Mouse (Mus musculus) hindbrain, embryonic 11.5 days (tissue): ENCODE results near the gene Bnc2. TPM values are rescaled to one million over a fixed set of nuclear protein-coding genes. Genes with fewer than 3 reads are reported as not detected.

Experiments used
- ATAC-seq: fragments of 200-750 bp; cut with Nextera tagmentation; 2 replicates; pipeline ENCODE4 v1.8.0; 2017; ENCODE audit warnings: mild to moderate bottlenecking, moderate TSS enrichment, moderate library complexity; ENCODE audit not compliant: low FRiP score
- DNase-seq: peaks from one replicate; pipeline ENCODE4 v3.0.0-alpha.2; 2015; ENCODE audit warnings: low spot score
- H3K27ac ChIP-seq: fragments of 300-500 bp; sonication (generic); 2 replicates; pipeline ENCODE4 v1.5.1; 2014; ENCODE audit warnings: mild to moderate bottlenecking, low read depth, low read length
- H3K27me3 ChIP-seq: fragments of 300-500 bp; sonication (generic); 2 replicates; pipeline ENCODE4 v1.6.1; 2014; ENCODE audit warnings: mild to moderate bottlenecking, low read length, moderate library complexity, mixed read lengths; ENCODE audit not compliant: control insufficient read depth, insufficient read depth
- H3K36me3 ChIP-seq: fragments of 300-500 bp; sonication (generic); 2 replicates; pipeline ENCODE4 v1.6.1; 2014; ENCODE audit warnings: mild to moderate bottlenecking, low read length, moderate library complexity, mixed read lengths; ENCODE audit not compliant: control insufficient read depth, insufficient read depth
- H3K4me1 ChIP-seq: fragments of 300-500 bp; sonication (generic); replicated peaks from 2 replicates; pipeline ENCODE4 v1.6.1; 2014; ENCODE audit warnings: low read length, mixed read lengths; ENCODE audit not compliant: control insufficient read depth, insufficient read depth
- H3K4me2 ChIP-seq: fragments of 300-500 bp; sonication (generic); replicated peaks from 2 replicates; pipeline ENCODE4 v1.6.1; 2014; ENCODE audit warnings: mild to moderate bottlenecking, low read depth, low read length
- H3K4me3 ChIP-seq: fragments of 300-500 bp; sonication (generic); 2 replicates; pipeline ENCODE4 v1.5.1; 2014; ENCODE audit warnings: low read depth, low read length
- H3K9ac ChIP-seq: fragments of 300-500 bp; sonication (generic); 2 replicates; pipeline ENCODE4 v1.6.1; 2014; ENCODE audit warnings: low read depth, low read length
- H3K9me3 ChIP-seq: fragments of 300-500 bp; sonication (generic); 2 replicates; pipeline ENCODE4 v1.6.1; 2016; ENCODE audit warnings: low read length; ENCODE audit not compliant: control insufficient read depth
- WGBS: fragments of 180-500 bp; shearing (Covaris S2); extraction: QIAGEN DNeasy Blood & Tissue Kit; methylation state at CpG from one replicate; pipeline ENCODE4 v1.1.7; 2014; 5-methylcytosine and 5-hydroxymethylcytosine counted together
- polyA plus RNA-seq: library from polyadenylated mRNA; unstranded; fragments of >200 nt; fragmentation: Nextera tagmentation; extraction: Ambion mirVana; gene quantifications from 2 replicates; pipeline ENCODE4 v1.2.1, GENCODE M21; 2014

The Bnc2 gene
- 11.7 and 16.1 TPM in 2 replicates for polyA plus RNA-seq

DNA sequence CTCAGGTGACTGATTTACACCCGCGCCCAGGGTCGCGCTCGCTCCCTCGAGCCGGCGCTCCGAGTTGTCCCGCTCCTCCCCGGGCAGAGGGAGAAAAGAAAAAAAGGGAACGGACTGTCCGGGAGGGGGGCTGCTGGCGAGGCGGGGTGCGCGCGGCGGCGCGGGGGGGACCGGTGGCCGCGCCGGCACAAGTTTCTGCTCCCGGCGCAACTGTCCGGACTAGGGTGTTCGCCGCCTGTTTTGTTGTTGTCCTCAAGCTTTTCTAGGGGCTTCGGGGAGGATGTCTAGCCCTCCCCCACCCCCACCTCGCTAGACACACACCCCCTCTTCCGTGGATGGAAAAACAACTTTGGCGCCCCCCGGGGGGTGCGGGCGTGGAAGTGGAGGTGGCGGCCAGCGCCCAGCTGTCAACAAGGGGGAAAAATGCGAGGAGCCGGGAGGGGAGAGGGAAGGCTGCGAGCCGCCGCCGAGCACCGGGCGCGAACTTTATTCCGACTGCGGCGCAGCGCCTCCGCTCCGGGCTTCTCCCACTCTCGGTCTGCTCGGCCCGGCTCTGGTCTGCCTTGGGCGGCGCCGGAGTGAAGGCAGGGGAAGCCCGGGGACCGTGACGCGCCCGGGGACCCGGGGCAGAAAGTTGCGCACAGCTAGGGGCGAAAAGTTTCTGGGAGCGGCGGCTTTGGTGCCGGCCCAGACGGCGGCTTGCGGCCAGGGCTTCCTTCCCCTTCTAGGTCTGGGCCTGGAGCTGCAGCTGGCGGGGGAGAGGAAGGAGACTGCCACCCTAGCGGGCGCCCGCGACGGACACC lies at the start of gene Bnc2:
TSS of gene Bnc2 (minus strand) at position 105 of the 803 bp plus-strand sequence.
- WGBS, result under 1% methylated on average over 63 of the region's 80 CpGs
- Histone ChIP-seq H3K9me3 (no peaks in the 10 kb centered on the region), H3K4me2 (peak within 1 kb of the TSS; percentile 98), H3K27ac (peak within 1 kb of the TSS; percentile 33), H3K9ac (peak within 1 kb of the TSS; percentile 57), H3K4me1 (no peaks in the 10 kb centered on the region), H3K36me3 (no peaks in the 10 kb centered on the region), H3K4me3 (peak within 1 kb of the TSS; percentile 65), H3K27me3 (peaks cover 51% of the 10 kb centered on the region)
- DNase-seq, result peak; percentile 75
- ATAC-seq, result peak; percentile 66

DNA sequence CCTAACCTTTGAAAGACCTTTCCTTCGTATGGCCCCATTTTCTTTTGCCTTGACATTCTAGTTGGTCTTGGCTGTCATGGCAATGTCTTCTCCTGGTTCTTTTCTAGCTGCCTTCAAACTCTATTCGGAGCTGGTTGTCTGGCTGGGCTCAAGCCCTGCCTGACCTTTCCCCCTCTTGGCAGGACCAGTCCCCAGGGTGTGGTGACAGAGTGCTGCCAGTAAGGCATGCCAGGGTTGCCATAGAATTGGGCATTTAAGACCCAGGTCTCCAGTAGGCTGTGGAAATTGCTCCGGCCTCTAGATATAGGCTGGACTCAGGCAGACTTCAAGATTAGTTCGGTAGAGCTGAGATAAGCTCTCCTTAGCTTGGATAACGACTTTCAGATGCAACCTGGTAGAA lies 32.9 kb upstream of the Bnc2 start:
- 86% methylated on average over 5 of the region's 5 CpGs for WGBS
- DNase-seq, result no peak
- Histone ChIP-seq H3K27me3 (no peaks in the 10 kb centered on the region), H3K36me3 (no peaks in the 10 kb centered on the region), H3K4me2 (no peak overlapping the region), H3K9me3 (no peaks in the 10 kb centered on the region), H3K4me3 (no peak overlapping the region), H3K27ac (no peak overlapping the region), H3K9ac (no peak overlapping the region), H3K4me1 (no peaks in the 10 kb centered on the region)
- no peak for ATAC-seq

DNA sequence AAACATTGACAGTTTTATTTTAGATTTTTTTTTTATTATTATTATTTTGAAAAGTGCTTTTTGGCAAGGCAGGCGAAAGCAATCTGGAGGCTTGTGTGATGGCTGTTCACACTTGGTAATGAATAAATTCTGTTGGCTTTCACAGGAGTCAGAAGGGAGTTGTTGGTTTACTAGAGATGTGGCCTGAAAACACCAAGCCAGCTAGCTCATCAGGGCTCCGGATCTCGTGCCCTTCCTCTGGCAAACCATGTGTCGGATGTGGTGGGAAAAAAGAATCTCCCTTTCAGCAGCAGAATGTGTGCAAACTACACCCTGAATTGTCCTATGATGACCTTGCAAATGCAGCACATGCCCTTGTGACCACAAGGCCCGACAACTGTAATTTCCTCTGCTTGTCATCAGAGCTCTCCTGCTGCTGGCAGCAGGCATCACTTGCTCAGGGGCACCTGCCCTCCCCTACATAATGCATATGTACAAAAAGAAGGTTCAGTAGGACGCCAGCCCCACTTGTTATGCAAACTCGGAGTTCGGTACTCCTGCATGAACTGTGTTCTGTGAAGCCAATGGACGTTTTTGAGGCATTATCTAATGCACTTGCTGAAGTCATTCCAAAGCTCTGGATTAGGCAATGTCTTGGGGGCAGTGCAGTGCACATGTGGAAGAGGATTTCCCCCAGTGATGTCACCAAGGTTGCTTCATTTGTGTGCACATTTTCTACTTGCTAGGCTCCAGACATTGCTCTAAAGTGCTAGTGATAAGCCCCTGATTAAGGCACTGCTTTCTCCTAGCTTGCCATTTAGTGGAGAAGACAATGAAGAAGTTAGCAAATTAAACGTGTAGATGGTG lies 10.7 kb upstream of the Bnc2 start:
- no peaks in the 10 kb centered on the region for H3K36me3 ChIP-seq
- no peak overlapping the region for H3K9ac ChIP-seq
- ATAC-seq, result no peak
- H3K27ac ChIP-seq, result no peak overlapping the region
- H3K4me3 ChIP-seq, result no peak overlapping the region
- H3K4me1 ChIP-seq, result no peaks in the 10 kb centered on the region
- DNase-seq, result no peak
- 53% methylated on average over 10 of the region's 10 CpGs for WGBS
- H3K27me3 ChIP-seq, result no peaks in the 10 kb centered on the region
- H3K9me3 ChIP-seq, result no peaks in the 10 kb centered on the region
- no peak overlapping the region for H3K4me2 ChIP-seq

DNA sequence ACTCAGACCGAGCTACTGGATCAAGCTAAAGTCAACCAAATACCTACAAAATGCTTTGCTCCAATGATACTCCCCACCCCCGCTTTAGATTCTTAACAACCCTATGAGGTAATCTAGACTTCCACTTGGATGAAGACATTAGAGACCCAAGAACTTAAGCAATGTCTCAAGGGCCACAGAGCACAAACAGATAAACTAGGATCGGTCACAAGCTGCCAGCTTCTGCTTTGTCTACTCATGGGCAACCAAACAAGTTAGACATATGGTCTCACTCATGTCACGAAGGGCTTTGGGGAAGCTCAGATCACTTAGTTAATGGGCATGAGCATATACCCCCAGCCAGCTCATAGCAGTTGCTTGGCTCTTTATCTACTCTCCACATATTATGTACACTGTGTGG lies 9.9 kb upstream of the Bnc2 start:
- no peak overlapping the region for H3K4me3 ChIP-seq
- H3K9me3 ChIP-seq, result no peaks in the 10 kb centered on the region
- no peak overlapping the region for H3K4me2 ChIP-seq
- H3K9ac ChIP-seq, result no peak overlapping the region
- DNase-seq (no peak), ATAC-seq (no peak)
- 82% methylated on average over 4 of the region's 4 CpGs for WGBS
- no peaks in the 10 kb centered on the region for H3K27me3 ChIP-seq
- H3K4me1 ChIP-seq, result no peaks in the 10 kb centered on the region
- no peak overlapping the region for H3K27ac ChIP-seq
- no peaks in the 10 kb centered on the region for H3K36me3 ChIP-seq

DNA sequence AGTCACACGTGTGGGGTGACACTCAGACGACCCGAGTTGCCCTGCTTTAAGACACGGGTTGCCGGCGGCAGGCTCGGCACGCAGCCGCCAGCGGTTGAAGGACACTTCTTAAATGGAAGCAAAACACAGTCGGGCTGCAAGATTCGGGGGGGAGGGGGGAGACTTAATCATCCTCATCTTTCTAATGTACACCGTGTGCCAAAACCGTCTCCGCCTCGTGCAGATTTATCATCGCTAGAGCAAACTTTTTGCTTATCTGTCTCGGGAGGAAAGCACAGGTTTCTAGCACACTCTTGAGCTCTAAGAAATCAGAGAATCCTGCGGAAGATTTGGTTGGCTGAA lies 870 bp upstream of the Bnc2 start:
- 0 out of 2 replicates have a peak overlapping the region, but pooled peaks have one; percentile 33 for H3K27ac ChIP-seq

DNA sequence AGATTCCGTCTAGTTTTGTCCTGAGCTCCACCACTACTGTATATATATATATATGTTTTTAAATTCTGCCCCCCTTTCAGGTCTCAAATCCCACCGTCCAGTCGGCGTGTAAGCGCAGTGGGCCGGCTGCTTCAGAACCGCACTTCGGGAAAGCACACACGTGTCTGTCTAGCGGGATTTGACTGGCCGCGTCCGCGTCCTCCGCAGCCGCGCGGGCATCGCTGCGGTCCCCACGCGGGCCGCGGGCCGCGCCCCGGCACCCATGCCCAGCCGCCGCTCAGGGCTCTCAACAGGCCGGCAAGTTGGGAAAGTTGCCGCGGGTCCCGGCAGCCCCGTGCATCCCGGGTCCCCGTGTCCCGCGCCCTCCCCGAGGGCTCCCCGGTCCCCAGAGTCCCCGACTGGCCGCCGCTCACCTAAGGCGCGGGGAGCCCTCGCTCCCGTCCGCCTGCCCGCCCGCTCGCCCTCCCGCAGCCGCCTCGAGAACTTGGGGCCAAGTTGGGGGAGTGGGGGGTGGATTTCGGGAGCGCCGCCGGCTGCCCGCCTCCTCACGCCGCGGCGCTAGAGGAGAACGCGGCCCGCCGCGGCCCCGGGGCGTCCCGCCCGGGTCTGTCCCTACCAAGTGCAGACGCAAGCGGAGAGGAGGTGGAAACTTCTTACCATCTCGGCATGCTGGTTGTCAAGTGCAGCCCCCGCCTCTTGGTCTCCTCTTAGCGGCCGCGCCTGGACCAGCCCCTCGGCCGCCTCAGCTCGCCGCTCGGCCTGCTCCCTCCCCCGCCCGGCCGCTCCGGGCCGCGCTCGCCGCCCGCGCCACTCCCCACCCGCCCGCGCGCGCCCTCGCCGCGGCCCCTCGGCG lies 531 bp downstream of the Bnc2 start:
- no peak for DNase-seq
- peak overlapping the region; percentile 33 for H3K27ac ChIP-seq
- under 1% methylated on average over 57 of the region's 104 CpGs for WGBS

More for the DNA sequence above, 870 bp upstream of the Bnc2 start:
- Histone ChIP-seq H3K27me3 (peaks cover 48% of the 10 kb centered on the region), H3K9ac (peak overlapping the region; percentile 57; the same call in 1 of the 2 replicates), H3K36me3 (no peaks in the 10 kb centered on the region), H3K9me3 (no peaks in the 10 kb centered on the region), H3K4me2 (peak overlapping the region; percentile 98), H3K4me3 (peak overlapping the region; percentile 65), H3K4me1 (no peaks in the 10 kb centered on the region)
- no peak for DNase-seq
- ATAC-seq, result no peak; the same call in 1 of the 2 replicates
- WGBS, result 1% methylated on average over 19 of the region's 19 CpGs

DNA sequence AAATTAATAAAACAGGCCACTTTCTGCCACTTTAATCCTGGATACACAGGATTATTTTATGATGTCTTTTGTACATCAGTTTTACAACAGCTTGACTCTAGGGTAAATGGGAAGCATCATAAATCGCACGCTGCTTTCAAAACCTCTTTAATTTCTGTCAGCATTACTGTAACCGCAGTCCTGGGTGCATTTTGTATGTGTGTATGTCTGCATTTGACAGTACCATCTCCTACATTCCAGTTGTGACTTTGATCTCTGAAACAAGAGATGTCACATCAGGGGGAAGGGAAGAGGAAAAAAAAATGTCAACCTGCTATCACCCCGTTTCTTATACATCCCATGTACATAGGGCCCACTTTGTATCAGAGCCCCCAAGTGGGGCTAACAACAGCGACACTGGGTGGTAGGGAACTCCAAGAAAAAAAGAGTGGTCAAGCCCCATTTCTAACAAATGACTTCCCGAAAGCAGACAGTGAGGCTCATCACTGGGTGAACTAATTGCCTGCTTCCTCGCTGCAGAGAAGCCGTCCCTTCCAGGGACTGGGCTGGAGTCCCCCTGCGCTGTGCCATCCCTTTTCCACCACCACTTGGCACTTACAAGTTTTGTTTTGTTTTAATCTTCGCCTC lies 1.3 kb downstream of the Bnc2 start:
- DNase-seq (peak; percentile 41), ATAC-seq (no peak)
- no peaks in the 10 kb centered on the region for H3K36me3 ChIP-seq
- 13% methylated on average over 10 of the region's 10 CpGs for WGBS
- H3K27me3 ChIP-seq, result peaks cover 51% of the 10 kb centered on the region
- no peaks in the 10 kb centered on the region for H3K9me3 ChIP-seq
- no peaks in the 10 kb centered on the region for H3K4me1 ChIP-seq
- H3K4me3 ChIP-seq, result peak overlapping the region; percentile 65
- H3K4me2 ChIP-seq, result peak overlapping the region; percentile 98
- H3K27ac ChIP-seq, result peak overlapping the region; percentile 33; the same call in 1 of the 2 replicates
- no peak overlapping the region for H3K9ac ChIP-seq

More for the DNA sequence above, 531 bp downstream of the Bnc2 start:
- H3K9ac ChIP-seq, result peak overlapping the region; percentile 57
- H3K36me3 ChIP-seq, result no peaks in the 10 kb centered on the region
- H3K4me2 ChIP-seq, result peak overlapping the region; percentile 98
- ATAC-seq, result peak; percentile 82
- H3K27me3 ChIP-seq, result peaks cover 51% of the 10 kb centered on the region
- no peaks in the 10 kb centered on the region for H3K4me1 ChIP-seq
- peak overlapping the region; percentile 65 for H3K4me3 ChIP-seq
- no peaks in the 10 kb centered on the region for H3K9me3 ChIP-seq
